In the genomic region with DNA sequence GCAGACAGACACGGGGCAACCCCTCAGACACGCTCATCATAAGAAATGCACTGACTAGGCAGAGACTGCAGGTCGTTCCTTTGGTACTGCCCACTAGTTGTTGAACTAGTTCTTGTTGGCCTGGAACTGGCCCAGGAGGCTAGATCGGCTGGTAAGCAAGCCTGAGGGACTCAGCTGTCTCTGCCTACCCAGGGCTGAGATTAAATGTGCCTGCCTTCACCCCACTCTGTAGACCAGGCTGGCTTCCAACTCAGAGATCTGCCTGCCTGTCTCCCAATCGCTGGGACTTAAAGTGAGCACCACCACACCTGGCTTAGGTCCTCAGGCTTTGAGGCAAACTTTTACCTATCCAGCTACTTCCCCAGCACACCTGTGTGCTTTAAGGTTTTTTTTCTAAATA, we compare ENCODE assay signal across 15 mouse cellular contexts. TPM values are rescaled to one million over a fixed set of nuclear protein-coding genes. Genes with fewer than 3 reads are reported as not detected.
DNase-seq lines count a peak whose midpoint lies in the region; ATAC-seq and TF ChIP-seq lines count a peak whose summit lies in the region.
"Had no signal": no experiment of that assay in that cellular context is flagged by ENCODE, and none has a peak within 500 bp of the region (broad histone marks: within the 10 kb centered on the region; RNA-seq: fewer than 3 reads in every experiment).

No protein-coding gene starts in this region.

- ATAC-seq in midbrain, embryonic 15.5 days (replicated peaks), result no peak
- ATAC-seq: forebrain, embryonic 13.5 days; forebrain, embryonic 15.5 days had no signal

- TF ChIP-seq POLR2A in cortical plate, adult 2 months (IDR thresholded peaks at IDR 0.05; ENCODE audit: extremely low read depth, insufficient read depth, low read length), result no peak

- peak; percentile 14 for DNase-seq in gastrocnemius, adult 2 months
- no peak for DNase-seq in gastrocnemius, adult 8-10 months (ENCODE audit: low spot score in 2 of 2)
- peak in 1 of 2 experiments; percentile 25 for DNase-seq in left cerebral cortex, adult 2 months (ENCODE audit: extremely low spot score in 1 of 2, low spot score in 2 of 2)
- DNase-seq in left cerebral cortex, postnatal 4 days, result no peak
- DNase-seq: adrenal gland, adult 2 months; adrenal gland, postnatal 10 days; adrenal gland, postnatal 25 days had no signal

- H3K9ac ChIP-seq in midbrain, embryonic 15.5 days, result no peak overlapping the region
- H3K9ac ChIP-seq: embryonic facial prominence, embryonic 12.5 days; forebrain, embryonic 13.5 days; forebrain, embryonic 15.5 days had no signal

- TF ChIP-seq CTCF in gastrocnemius, adult 2 months (IDR thresholded peaks at IDR 0.05), result no peak
- no peak for TF ChIP-seq CTCF in left cerebral cortex, adult 2 months (IDR thresholded peaks at IDR 0.05)
- TF ChIP-seq CTCF in cortical plate, adult 2 months (IDR thresholded peaks at IDR 0.05; ENCODE audit: extremely low read depth, insufficient read depth, low read length), result no peak

- no peak overlapping the region for H3K4me2 ChIP-seq in midbrain, embryonic 15.5 days
- H3K4me2 ChIP-seq: embryonic facial prominence, embryonic 12.5 days; forebrain, embryonic 13.5 days; forebrain, embryonic 15.5 days had no signal

- no peaks in the 10 kb centered on the region for H3K36me3 ChIP-seq in midbrain, embryonic 15.5 days (replicated peaks)

- WGBS in midbrain, embryonic 15.5 days, result 72% methylated on average over 5 of the region's 5 CpGs

- H3K4me3 ChIP-seq in gastrocnemius, adult 2 months, result no peak overlapping the region
- H3K4me3 ChIP-seq in left cerebral cortex, adult 2 months, result no peak overlapping the region
- no peak overlapping the region for H3K4me3 ChIP-seq in cortical plate, adult 2 months (ENCODE audit: insufficient read depth, low read length)
- H3K4me3 ChIP-seq in midbrain, embryonic 15.5 days, result no peak overlapping the region
- H3K4me3 ChIP-seq: embryonic facial prominence, embryonic 10.5 days; embryonic facial prominence, embryonic 12.5 days; forebrain, embryonic 13.5 days; forebrain, embryonic 15.5 days had no signal

- intact Hi-C loops in gastrocnemius, adult 2 months (cut with DNase I), result no loop called here
- intact Hi-C loops in left cerebral cortex, adult 2 months (cut with DNase I), result loop anchor here (2.0 kb wide), 1 partner anchor 92 kb away; no protein-coding TSS in a partner anchor
- intact Hi-C loops in left cerebral cortex, postnatal 4 days (cut with DNase I), result loop anchor here (10.0 kb wide), 1 partner anchor 96 kb away; no protein-coding TSS in a partner anchor

- H3K27me3 ChIP-seq in midbrain, embryonic 15.5 days (replicated peaks), result no peaks in the 10 kb centered on the region
- H3K27me3 ChIP-seq: embryonic facial prominence, embryonic 12.5 days; forebrain, embryonic 13.5 days; forebrain, embryonic 15.5 days had no signal

- H3K27ac ChIP-seq in gastrocnemius, adult 2 months, result no peak overlapping the region
- peak overlapping the region; percentile 81 for H3K27ac ChIP-seq in left cerebral cortex, adult 2 months
- H3K27ac ChIP-seq in cortical plate, adult 2 months (ENCODE audit: insufficient read depth, low read length), result peak overlapping the region; percentile 43
- no peak overlapping the region for H3K27ac ChIP-seq in midbrain, embryonic 15.5 days
- H3K27ac ChIP-seq: embryonic facial prominence, embryonic 10.5 days; embryonic facial prominence, embryonic 12.5 days; forebrain, embryonic 13.5 days; forebrain, embryonic 15.5 days had no signal

- H3K4me1 ChIP-seq in cortical plate, adult 2 months (ENCODE audit: control insufficient read depth, insufficient read depth, low read length), result peaks cover 7% of the 10 kb centered on the region
- peaks cover 3% of the 10 kb centered on the region; the same call in 1 of the 2 replicates for H3K4me1 ChIP-seq in midbrain, embryonic 15.5 days

- no peaks in the 10 kb centered on the region for H3K9me3 ChIP-seq in midbrain, embryonic 15.5 days
- H3K9me3 ChIP-seq: embryonic facial prominence, embryonic 10.5 days; embryonic facial prominence, embryonic 12.5 days; forebrain, embryonic 13.5 days; forebrain, embryonic 15.5 days had no signal

RNA-seq across cellular contexts. Expression of a gene that starts 5.8 kb away (rescaled TPM):
- 10 to 100 TPM; 10.6 to 15.5 TPM for total RNA-seq in gastrocnemius, adult 2 months (2021)
- 10 to 100 TPM; 11.9 to 14.7 (median 14.2) TPM for total RNA-seq in gastrocnemius, adult 8-10 months (2022)
- total RNA-seq in left cerebral cortex, adult 2 months (2021), result 10 to 100 TPM; 43.0 to 45.0 TPM
- total RNA-seq in left cerebral cortex, postnatal 4 days (2021), result 10 to 100 TPM; 33.2 to 34.9 TPM
- polyA plus RNA-seq in cortical plate, adult 2 months (2012; rRNA removed), result 39.4 and 42.3 TPM in 2 replicates
- polyA plus RNA-seq in midbrain, embryonic 15.5 days (2015; fragmentation: Nextera tagmentation; extraction: Ambion mirVana), result 35.7 and 38.2 TPM in 2 replicates

RNA-seq across cellular contexts. Expression of a gene that starts 22.5 kb away (rescaled TPM):
- 1 to 10 TPM; 4.2 to 5.6 TPM for total RNA-seq in gastrocnemius, adult 2 months (2021)
- 1 to 10 TPM; 3.8 to 7.2 (median 5.1) TPM for total RNA-seq in gastrocnemius, adult 8-10 months (2022)
- total RNA-seq in left cerebral cortex, adult 2 months (2021), result 10 to 100 TPM; 23.1 to 29.9 TPM
- 10 to 100 TPM; 30.7 to 34.4 TPM for total RNA-seq in left cerebral cortex, postnatal 4 days (2021)
- polyA plus RNA-seq in cortical plate, adult 2 months (2012; rRNA removed), result 61.9 and 64.7 TPM in 2 replicates
- polyA plus RNA-seq in midbrain, embryonic 15.5 days (2015; fragmentation: Nextera tagmentation; extraction: Ambion mirVana), result 64.0 and 66.8 TPM in 2 replicates

RNA-seq across cellular contexts. Expression of a gene that starts 22.5 kb away (rescaled TPM):
- 1 to 10 TPM; 4.3 to 6.3 TPM for total RNA-seq in gastrocnemius, adult 2 months (2021)
- total RNA-seq in gastrocnemius, adult 8-10 months (2022), result 1 to 10 TPM; 4.5 to 7.3 (median 5.5) TPM
- 10 to 100 TPM; 26.9 to 38.3 TPM for total RNA-seq in left cerebral cortex, adult 2 months (2021)
- 10 to 100 TPM; 32.6 to 32.8 TPM for total RNA-seq in left cerebral cortex, postnatal 4 days (2021)
- 47.2 and 53.5 TPM in 2 replicates for polyA plus RNA-seq in cortical plate, adult 2 months (2012; rRNA removed)
- polyA plus RNA-seq in midbrain, embryonic 15.5 days (2015; fragmentation: Nextera tagmentation; extraction: Ambion mirVana), result 39.6 and 43.9 TPM in 2 replicates

RNA-seq across cellular contexts. Expression of a gene that starts 35.5 kb away (rescaled TPM):
- not detected for total RNA-seq in gastrocnemius, adult 2 months (2021)
- total RNA-seq in gastrocnemius, adult 8-10 months (2022), result not detected
- total RNA-seq in left cerebral cortex, adult 2 months (2021), result not detected
- total RNA-seq in left cerebral cortex, postnatal 4 days (2021), result not detected
- 0.04 and 0.13 TPM in 2 replicates for polyA plus RNA-seq in cortical plate, adult 2 months (2012; rRNA removed)
- 0.14 and 0.39 TPM in 2 replicates for polyA plus RNA-seq in midbrain, embryonic 15.5 days (2015; fragmentation: Nextera tagmentation; extraction: Ambion mirVana)
- total RNA-seq: common myeloid progenitor, adult 5-6 weeks had no signal
- polyA plus RNA-seq: adrenal gland, adult 2 months; brain, embryonic 14.5 days had no signal

RNA-seq across cellular contexts. Expression of a gene that starts 43.9 kb away (rescaled TPM):
- 10 to 100 TPM; 12.6 to 25.4 TPM for total RNA-seq in gastrocnemius, adult 2 months (2021)
- total RNA-seq in gastrocnemius, adult 8-10 months (2022), result 10 to 100 TPM; 13.4 to 17.6 (median 16.0) TPM
- total RNA-seq in left cerebral cortex, adult 2 months (2021), result 10 to 100 TPM; 37.5 to 41.9 TPM
- total RNA-seq in left cerebral cortex, postnatal 4 days (2021), result 10 to 100 TPM; 25.5 to 28.8 TPM
- 31.4 and 35.4 TPM in 2 replicates for polyA plus RNA-seq in cortical plate, adult 2 months (2012; rRNA removed)
- polyA plus RNA-seq in midbrain, embryonic 15.5 days (2015; fragmentation: Nextera tagmentation; extraction: Ambion mirVana), result 29.4 and 33.7 TPM in 2 replicates

Comparison
In these comparisons a context has a peak if more than half of its experiments do, and no peak if none do; other contexts are left out.
1. H3K27ac ChIP-seq: peak in left cerebral cortex, adult 2 months (single experiment) and cortical plate, adult 2 months (single experiment); none in gastrocnemius, adult 2 months (single experiment) and midbrain, embryonic 15.5 days (single experiment).